Mouse (Mus musculus) spleen, adult 2 months (tissue): ENCODE results near the gene Ccdc120.

ENCODE experiments used
- CTCF ChIP-seq: fragments of 200-500 bp; IDR thresholded peaks from 2 replicates; pipeline ENCODE4 v1.5.1; 2011; ENCODE audit warnings: mild to moderate bottlenecking, inconsistent platforms; ENCODE audit not compliant: insufficient read depth, insufficient read length, insufficient replicate concordance; ENCODE audit errors: extremely low read depth
- POLR2A ChIP-seq: fragments of 200-500 bp; IDR thresholded peaks from 2 replicates; pipeline ENCODE4 v1.6.1; 2011; ENCODE audit warnings: low read depth, low read length, inconsistent platforms

GRCm38 (mm10) chrX:7775501-7776205, 24.9 kb upstream of the Ccdc120 start:
- TF ChIP-seq CTCF (no peak), POLR2A (no peak)
